Mouse (Mus musculus) CD4-positive naive resting alpha-beta T cell, adult 57 days (primary cell): ENCODE data around the gene Ppp1r15b. TPM values are rescaled to one million over a fixed set of nuclear protein-coding genes. Genes with fewer than 3 reads are reported as not detected.

Experiments used
- total RNA-seq: library from RNA; stranded (reverse); gene quantifications from one replicate; pipeline ENCODE4 v1.2.4, GENCODE M21; 2023

Gene Ppp1r15b
- total RNA-seq = 108 TPM

GRCm38 (mm10) chr1:133130638-133131560 lies at the start of gene Ppp1r15b:
Gene Ppp1r15b (plus strand): TSS chr1:133131143.

GRCm38 (mm10) chr1:133163820-133164431 lies 33.0 kb downstream of the Ppp1r15b start, which contains the start of gene Plekha6:
Gene Plekha6 (plus strand): TSS chr1:133164210.

Other genes with a start within 250 kb of the Ppp1r15b start
- 272 TPM for gene Mdm4, start 100.6 kb upstream of the Ppp1r15b start, total RNA-seq
- gene Pik3c2b, start 85.5 kb upstream of the Ppp1r15b start, total RNA-seq = 11.1 TPM
- 8.5 TPM for gene Plekha6, start 33.1 kb downstream of the Ppp1r15b start, total RNA-seq
- gene Golt1a, start 178.7 kb downstream of the Ppp1r15b start, total RNA-seq = not detected
- gene Kiss1, start 190.7 kb downstream of the Ppp1r15b start, total RNA-seq = not detected
- gene Ren1, start 219.4 kb downstream of the Ppp1r15b start, total RNA-seq = not detected
- gene Etnk2, start 232.4 kb downstream of the Ppp1r15b start, total RNA-seq = not detected